Mouse (Mus musculus) adrenal gland, postnatal 4 days (tissue): ENCODE results near the gene Pum2. TPM values are rescaled to one million over a fixed set of nuclear protein-coding genes. Genes with fewer than 3 reads are reported as not detected.
"Not testable (repeated sequence)": the region's sequence is repeated elsewhere in the genome, so short reads cannot be mapped to it uniquely, and the experiment has no call there.

Experiments used
- DNase-seq, 2 experiments: peaks; one replicate each; pipeline ENCODE4 v3.0.0; 2021 to 2022; ENCODE audit warnings: low spot score in 2 of 2, mixed read lengths in 2 of 2
- long read RNA-seq, 2 experiments: library from polyadenylated mRNA; stranded (forward); transcript quantifications; one replicate each; pipeline ENCODE4 v2.0.0; 2021
- total RNA-seq, 2 experiments: library from RNA; stranded (reverse); gene quantifications; 2 replicates each; pipeline ENCODE4 v1.2.3; 2021

Pum2 gene
- 100 to 1,000 TPM; 155 to 166 TPM for total RNA-seq
- long read RNA-seq, experiment 1, full-length matches to known transcripts = 3 of 10 reads
- long read RNA-seq, experiment 1, partial matches to known transcripts = 0 of 10 reads
- long read RNA-seq, experiment 1, other reads (novel, unspliced or antisense) = 7 of 10 reads
- long read RNA-seq, experiment 2, full-length matches to known transcripts = 10 of 35 reads
- long read RNA-seq, experiment 2, partial matches to known transcripts = 9 of 35 reads
- long read RNA-seq, experiment 2, other reads (novel, unspliced or antisense) = 16 of 35 reads

DNA sequence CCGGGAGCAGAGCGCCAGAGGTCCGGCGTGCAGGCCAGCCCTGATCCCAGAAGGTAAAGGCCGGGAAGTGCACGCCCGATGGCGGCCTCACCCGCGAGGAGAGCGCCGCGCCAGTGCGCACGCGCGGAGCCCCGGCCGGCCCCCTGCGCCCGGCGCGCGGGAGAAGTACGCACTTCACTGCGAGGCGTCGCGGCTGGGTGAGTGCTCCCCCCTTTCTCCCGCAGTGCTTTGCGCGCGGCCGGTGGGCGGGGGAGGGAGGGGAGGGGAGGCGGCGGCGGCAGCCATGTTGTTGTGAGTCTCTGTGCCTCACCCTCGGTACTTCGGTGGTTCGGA lies at the start of gene Pum2:
TSS of gene Pum2 (plus strand) at position 161 of the 333 bp plus-strand sequence.
- peak; percentile 90 to 92 for DNase-seq

DNA sequence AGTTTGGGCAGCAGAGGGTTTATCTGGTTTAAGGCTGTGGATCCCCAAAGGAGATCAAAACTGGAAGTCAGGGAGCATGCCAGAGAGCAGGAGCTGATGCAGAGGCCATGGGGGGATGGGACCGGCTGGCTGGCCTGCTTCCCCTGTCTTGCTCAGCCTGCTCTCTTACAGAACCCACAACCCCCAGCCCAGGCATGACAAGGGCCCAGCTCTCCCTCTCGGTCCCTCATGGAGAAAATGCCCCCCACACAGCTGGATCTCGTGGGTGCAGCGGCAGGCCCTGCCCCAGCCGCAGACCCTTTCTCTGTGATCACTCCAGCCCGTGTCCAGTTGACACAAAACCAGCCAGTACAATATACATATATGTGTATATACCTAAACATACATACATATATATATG lies 44.4 kb upstream of the Pum2 start:
- no peak for DNase-seq

GRCm38 (mm10) chr12:8631691-8632090 lies 42.2 kb upstream of the Pum2 start:
- DNase-seq = no peak

- DNase-seq = no peak
Measured at GRCm38 (mm10) chr12:8632737-8633365, 41.1 kb upstream of the Pum2 start.

DNA sequence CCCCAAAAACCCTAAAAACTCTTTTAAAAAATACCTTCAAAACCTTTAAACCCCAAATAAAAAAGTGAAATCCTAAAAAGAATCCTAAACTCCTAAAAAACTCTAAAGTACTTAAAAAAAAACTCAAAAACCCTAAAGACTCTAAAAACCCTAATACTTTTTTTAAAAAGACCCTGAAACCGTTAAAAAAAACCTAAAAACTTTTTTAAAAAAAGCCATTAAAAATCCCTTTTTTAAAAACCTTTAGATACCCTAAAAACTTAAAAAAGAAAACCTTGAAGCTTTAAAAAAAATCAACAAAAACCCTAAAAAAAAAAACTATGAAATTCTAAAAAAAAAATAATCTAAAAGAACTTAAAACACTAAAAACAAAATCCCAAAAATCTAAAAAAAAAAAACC lies 39.6 kb upstream of the Pum2 start:
- no peak for DNase-seq

- DNase-seq = no peak
Measured at GRCm38 (mm10) chr12:8635546-8635945, 38.4 kb upstream of the Pum2 start.

- no peak for DNase-seq
Measured at GRCm38 (mm10) chr12:8636945-8637344, 37.0 kb upstream of the Pum2 start.

GRCm38 (mm10) chr12:8638411-8639087 lies 35.4 kb upstream of the Pum2 start:
- peak; percentile 58 to 64 for DNase-seq

DNA sequence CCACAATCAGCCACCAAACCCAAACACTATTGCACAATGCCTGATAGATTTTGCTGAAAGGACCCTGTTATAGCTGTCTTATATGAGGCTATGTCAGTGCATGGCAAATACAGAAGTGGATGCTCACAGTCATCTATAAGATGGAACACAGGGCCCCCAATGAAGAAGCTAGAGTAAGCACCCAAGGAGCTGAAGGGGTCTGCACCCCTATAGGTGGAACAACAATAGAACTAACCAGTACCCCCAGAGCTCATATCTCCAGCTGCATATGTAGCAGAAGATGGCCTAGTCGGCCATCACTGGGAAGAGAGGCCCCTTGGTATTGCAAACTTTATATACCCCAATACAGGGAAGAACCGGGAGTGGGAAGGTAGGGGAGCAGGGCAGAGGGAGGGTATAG lies 33.7 kb upstream of the Pum2 start:
- DNase-seq = not testable (repeated sequence)

- peak; percentile 94 to 95 for DNase-seq
Measured at GRCm38 (mm10) chr12:8640711-8641424, 33.1 kb upstream of the Pum2 start.

- no peak for DNase-seq
Measured at GRCm38 (mm10) chr12:8641425-8641735, 32.6 kb upstream of the Pum2 start.

DNA sequence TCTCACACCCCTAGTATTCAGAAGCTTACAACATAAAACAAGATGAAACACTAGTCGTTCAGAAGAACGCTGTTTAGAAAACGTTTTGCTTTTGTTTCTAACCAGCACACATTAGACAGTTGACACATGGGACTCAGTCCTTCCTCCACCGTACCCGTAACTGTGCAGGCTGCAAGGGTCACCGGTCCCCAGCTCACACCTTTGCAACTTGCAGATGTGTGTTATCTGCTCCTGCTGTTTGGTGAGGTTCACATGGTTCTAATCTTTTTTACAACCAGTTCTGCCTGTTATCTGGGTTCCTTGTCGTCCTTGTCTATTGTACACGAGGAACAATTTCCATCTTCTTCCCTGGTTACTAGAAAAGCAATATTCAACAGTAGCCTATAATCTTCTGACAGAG lies 25.7 kb upstream of the Pum2 start:
- DNase-seq = not testable (repeated sequence)

DNA sequence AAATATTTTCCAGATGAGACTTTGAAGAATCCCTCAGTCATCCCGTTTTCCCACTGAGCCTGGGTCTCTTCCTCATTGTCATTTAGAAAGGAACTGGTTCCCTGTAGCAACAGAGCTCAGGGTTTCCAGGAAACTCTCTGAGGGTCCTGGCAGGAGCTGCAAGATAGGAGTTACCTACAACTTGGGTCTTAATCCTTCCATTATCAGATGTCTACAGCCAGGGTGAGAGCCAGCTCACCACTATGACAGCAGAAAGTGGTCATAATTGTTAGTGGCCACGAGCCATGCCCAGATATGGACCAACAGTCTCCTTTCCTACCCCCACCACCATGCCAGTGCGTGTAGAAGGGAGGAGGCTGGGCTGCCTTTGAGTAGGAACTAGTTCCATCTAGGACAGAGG lies 23.9 kb upstream of the Pum2 start:
- DNase-seq = not testable (repeated sequence)

GRCm38 (mm10) chr12:8656596-8656995 lies 17.3 kb upstream of the Pum2 start:
- DNase-seq = no peak

DNA sequence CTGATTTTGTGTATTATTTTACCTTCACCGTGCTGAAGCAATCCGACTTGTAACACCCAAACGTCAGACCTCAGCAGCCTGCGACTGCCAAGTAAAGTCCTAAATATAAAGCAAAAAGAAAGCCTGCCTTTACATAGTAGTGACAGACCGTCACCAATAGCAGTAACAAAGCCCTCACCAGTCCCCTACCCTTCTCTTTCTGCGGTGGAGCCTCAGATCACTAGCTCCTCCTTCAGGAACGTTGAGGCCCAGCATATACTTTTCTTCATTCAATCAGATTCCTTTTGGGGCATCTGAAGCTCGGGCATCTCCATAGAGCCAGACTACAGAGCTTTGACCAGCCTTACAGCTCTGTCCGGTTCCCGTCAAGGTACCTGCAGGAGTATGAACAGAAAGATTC lies 16.8 kb upstream of the Pum2 start:
- DNase-seq = no peak

- DNase-seq = no peak
Measured at GRCm38 (mm10) chr12:8657629-8658366, 16.1 kb upstream of the Pum2 start.

GRCm38 (mm10) chr12:8659406-8660279 lies 14.3 kb upstream of the Pum2 start:
- DNase-seq = no peak

DNA sequence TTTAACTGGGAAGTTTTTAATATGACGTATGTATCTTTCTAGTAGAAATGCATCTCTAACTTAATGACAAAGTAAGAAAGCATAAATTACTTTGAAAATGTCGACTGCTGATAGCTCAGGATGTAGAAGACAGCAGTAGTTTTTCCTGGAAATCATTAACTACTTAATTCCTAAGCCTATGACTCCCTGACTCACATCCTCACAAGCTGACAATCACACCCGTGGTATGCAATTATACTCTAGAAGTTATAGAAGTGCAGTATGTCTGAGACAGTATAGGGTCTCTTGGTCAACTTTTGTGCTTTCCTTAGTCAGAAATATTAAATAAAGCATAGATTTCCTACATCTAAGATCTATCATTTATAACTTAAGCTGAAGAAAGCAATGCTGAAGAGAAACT lies 12.2 kb upstream of the Pum2 start:
- no peak for DNase-seq

DNA sequence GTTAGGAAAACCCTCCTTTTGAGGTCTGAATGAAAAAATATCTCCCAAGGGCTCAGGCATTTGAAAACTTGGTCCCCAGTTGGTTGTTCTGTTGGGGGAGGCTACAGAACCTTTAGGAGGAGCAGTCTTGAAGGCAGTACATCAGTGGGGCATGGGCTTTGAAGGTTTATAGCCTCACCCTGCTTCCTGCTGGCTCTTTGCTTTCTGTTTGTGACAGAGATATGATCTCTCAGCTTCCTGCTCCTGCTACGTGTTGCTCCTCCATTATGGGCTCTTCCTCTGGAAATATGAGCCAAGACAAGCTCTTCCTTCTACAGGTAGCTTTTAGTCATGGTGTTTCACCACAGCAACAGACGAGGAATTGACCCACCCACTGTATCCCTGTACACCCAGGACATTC lies 11.8 kb upstream of the Pum2 start:
- no peak for DNase-seq

DNA sequence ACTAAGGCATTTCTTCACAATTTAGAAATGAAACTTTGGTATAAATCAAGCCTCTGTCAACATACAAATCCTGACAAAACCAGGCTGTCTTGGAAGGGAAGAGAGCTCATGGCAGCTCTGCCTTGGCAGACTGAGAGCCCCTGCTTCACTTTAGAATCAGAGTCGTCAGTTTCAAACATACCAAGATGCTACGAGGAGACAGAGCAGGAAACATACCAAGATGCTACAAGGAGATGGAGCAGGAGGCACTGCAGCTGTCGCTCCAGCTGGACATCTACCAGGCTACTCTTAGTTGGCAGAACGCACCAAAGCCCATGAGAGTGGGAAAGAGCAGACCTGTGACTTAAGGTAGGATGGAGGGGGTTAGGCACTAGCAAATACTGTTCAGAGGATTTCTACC lies 11.2 kb upstream of the Pum2 start:
- DNase-seq = no peak
